Mouse (Mus musculus) T-helper 2 cell (primary cell): Measurements from ENCODE around the gene Akr1d1.

Source experiments
- in situ Hi-C: fragments of 300-600 bp; cut with MboI, MseI; formaldehyde crosslinking; loops from one replicate; pipeline ENCODE4 v1.15.1; 2025; ENCODE audit warnings: high pct_unique_total_duplicates

Akr1d1 gene

DNA sequence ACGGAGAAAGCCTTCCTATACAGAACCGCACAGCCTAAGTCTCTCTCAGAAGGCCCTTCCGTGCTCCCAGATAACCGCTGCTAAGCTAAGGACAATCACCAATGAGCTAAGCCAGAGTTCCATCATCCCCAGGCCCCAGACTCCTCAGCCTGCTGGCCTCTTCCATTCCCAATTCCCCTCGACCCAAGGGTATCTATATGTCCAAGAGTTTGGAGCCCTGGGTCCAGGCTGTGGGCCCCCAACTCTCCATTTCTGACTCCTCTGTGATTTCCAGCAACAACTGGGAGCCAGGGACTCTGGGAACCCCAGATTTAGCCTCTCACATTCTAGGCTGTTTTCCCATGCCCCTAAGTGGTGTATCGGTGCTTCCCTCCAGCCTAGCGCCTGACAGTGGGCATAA lies 86.2 kb downstream of the Akr1d1 start:
- in situ Hi-C loops, result no loop called here

- in situ Hi-C loops, result no loop called here
These were observed 87.5 kb downstream of the Akr1d1 start for GRCm38 (mm10) chr6:37617431-37618011.
